Mouse (Mus musculus): Measurements from ENCODE around the gene Prok1.

The Prok1 gene

GRCm38 (mm10) chr3:107187022-107187421 lies 52.5 kb downstream of the Prok1 start:
- no peak for DNase-seq (ENCODE audit: low read depth, low spot score)

- peak; percentile 67 for DNase-seq (ENCODE audit: low read depth, low spot score)
These were observed 53.9 kb downstream of the Prok1 start for GRCm38 (mm10) chr3:107185597-107185996.

GRCm38 (mm10) chr3:107183178-107183577 lies 56.3 kb downstream of the Prok1 start:
- DNase-seq (ENCODE audit: low read depth, low spot score) = no peak

All from CD4-positive helper T cell, adult 2 months (primary cell).